Mouse (Mus musculus): Measurements from ENCODE around the gene Mctp2. TPM values are rescaled to one million over a fixed set of nuclear protein-coding genes. Genes with fewer than 3 reads are reported as not detected.

The Mctp2 gene
- polyA plus RNA-seq (2015; fragmentation: Nextera tagmentation; extraction: Ambion mirVana), result 0.63 and 0.76 TPM in 2 replicates

DNA sequence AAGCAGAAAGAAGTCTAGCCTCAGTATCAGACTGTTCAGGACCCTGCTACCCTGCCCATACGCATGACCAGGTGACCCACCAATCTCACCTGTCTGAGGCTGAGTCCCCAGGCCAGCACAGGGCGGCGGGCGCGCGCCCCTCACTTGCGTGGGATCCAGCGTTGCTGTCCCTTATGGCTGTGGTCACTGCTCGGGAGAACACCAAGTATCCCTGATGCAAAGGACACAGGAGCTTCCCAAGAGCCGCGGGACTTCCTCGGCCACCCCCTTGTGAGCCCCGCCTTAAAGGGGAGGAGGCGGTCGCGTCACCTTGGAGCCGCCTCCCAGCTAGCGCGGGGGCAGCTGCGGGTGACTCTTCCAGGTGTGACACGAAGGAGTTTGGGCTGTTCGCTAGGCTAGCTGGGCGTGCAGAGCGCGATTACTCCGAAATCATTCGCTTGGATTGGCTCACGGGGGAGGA, at the start of gene Mctp2:
Gene Mctp2 (minus strand): TSS at position 227 of the 460 bp plus-strand sequence.
- Histone ChIP-seq H3K27me3 (ENCODE audit: control insufficient read depth, insufficient read depth, low read length) (no peaks in the 10 kb centered on the region), H3K4me1 (ENCODE audit: control insufficient read depth, insufficient read depth, low read length) (peaks cover 2% of the 10 kb centered on the region; the same call in 1 of the 2 replicates), H3K4me2 (ENCODE audit: low read depth, low read length) (peak within 1 kb of the TSS; percentile 94), H3K36me3 (ENCODE audit: control insufficient read depth, insufficient read depth) (no peaks in the 10 kb centered on the region), H3K4me3 (ENCODE audit: low read length) (peak within 1 kb of the TSS; percentile 61), H3K9me3 (replicated peaks; ENCODE audit: control insufficient read depth, low read length) (no peaks in the 10 kb centered on the region), H3K27ac (ENCODE audit: low read length) (no peak within 1 kb of the TSS), H3K9ac (ENCODE audit: low read length) (peak within 1 kb of the TSS; percentile 69)
- peak; percentile 83 for ATAC-seq (replicated peaks; ENCODE audit: extremely low read depth, insufficient read depth, low FRiP score)
- WGBS, result 0% methylated on average over 28 of the region's 28 CpGs

DNA sequence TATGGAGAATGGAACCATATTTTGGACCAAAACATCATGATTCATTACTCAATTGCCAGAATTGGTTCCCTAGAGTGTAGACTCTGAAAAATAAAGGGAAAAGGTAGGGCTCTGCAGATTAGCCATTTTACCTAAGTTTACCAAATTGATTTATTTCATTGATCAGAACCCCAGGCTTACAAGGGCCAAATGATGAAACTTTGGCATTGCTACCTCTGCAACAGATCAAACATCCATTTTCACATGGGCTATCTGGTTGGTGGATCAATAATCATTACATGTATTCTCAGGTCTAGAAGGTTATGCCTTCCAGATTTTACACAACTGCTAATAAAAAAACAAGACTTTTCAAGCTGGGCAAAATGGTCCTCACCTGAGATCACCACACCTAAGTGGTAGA, 39.5 kb upstream of the Mctp2 start:
- H3K27ac ChIP-seq (ENCODE audit: low read length), result no peak overlapping the region
- no peaks in the 10 kb centered on the region for H3K27me3 ChIP-seq (ENCODE audit: control insufficient read depth, insufficient read depth, low read length)
- no peak for ATAC-seq (replicated peaks; ENCODE audit: extremely low read depth, insufficient read depth, low FRiP score)
- H3K9ac ChIP-seq (ENCODE audit: low read length), result no peak overlapping the region
- H3K4me1 ChIP-seq (ENCODE audit: control insufficient read depth, insufficient read depth, low read length), result no peaks in the 10 kb centered on the region
- no peak overlapping the region for H3K4me2 ChIP-seq (ENCODE audit: low read depth, low read length)
- H3K36me3 ChIP-seq (ENCODE audit: control insufficient read depth, insufficient read depth), result no peaks in the 10 kb centered on the region
- H3K4me3 ChIP-seq (ENCODE audit: low read length), result no peak overlapping the region
- H3K9me3 ChIP-seq (replicated peaks; ENCODE audit: control insufficient read depth, low read length), result no peaks in the 10 kb centered on the region

DNA sequence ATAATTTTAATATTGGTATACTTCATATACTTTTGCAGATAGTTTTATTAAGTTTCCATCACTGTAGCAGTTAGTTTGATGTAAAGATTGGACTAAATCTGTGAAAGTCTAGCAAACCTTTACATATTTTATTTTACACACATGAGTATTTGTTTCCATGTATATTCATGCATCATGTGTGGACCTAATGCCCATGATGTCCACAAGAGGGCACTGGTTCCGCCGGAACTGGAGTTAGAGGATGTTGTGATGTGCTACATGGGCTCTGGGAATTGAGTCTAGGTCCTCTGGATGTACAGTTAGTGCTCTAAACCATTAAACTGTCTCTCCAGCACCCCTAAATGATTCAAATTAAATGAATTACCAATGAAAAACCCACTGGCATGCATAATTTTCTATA, 37.3 kb upstream of the Mctp2 start:
- Histone ChIP-seq H3K36me3 (ENCODE audit: control insufficient read depth, insufficient read depth) (no peaks in the 10 kb centered on the region), H3K4me1 (ENCODE audit: control insufficient read depth, insufficient read depth, low read length) (no peaks in the 10 kb centered on the region), H3K27ac (ENCODE audit: low read length) (no peak overlapping the region), H3K4me3 (ENCODE audit: low read length) (no peak overlapping the region), H3K27me3 (ENCODE audit: control insufficient read depth, insufficient read depth, low read length) (no peaks in the 10 kb centered on the region), H3K4me2 (ENCODE audit: low read depth, low read length) (no peak overlapping the region), H3K9me3 (replicated peaks; ENCODE audit: control insufficient read depth, low read length) (no peaks in the 10 kb centered on the region), H3K9ac (ENCODE audit: low read length) (no peak overlapping the region)
- 65% methylated on average over 2 of the region's 2 CpGs for WGBS
- no peak for ATAC-seq (replicated peaks; ENCODE audit: extremely low read depth, insufficient read depth, low FRiP score)

DNA sequence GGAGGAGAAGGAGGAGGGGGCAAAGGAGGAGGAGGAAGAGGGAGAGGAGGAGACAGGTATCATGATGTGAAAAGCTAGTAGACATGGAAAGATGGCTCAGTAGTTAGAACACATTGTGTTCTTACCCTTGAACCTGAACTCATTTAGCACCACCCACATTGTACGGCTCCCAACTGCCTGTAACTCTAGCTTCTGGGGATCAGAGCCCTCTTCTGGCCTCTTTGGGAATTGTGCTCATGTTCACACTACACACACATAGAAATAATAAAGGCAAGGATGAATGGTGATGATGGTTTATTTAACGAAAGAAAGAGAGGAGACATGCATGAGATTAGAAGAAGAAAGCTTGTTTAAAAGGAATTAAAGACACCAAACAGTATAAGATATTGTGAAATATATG, 36.4 kb upstream of the Mctp2 start:
- H3K4me1 ChIP-seq (ENCODE audit: control insufficient read depth, insufficient read depth, low read length), result no peaks in the 10 kb centered on the region
- no peaks in the 10 kb centered on the region for H3K27me3 ChIP-seq (ENCODE audit: control insufficient read depth, insufficient read depth, low read length)
- WGBS, result 58% methylated on average over 2 of the region's 2 CpGs
- no peaks in the 10 kb centered on the region for H3K36me3 ChIP-seq (ENCODE audit: control insufficient read depth, insufficient read depth)
- H3K4me3 ChIP-seq (ENCODE audit: low read length), result no peak overlapping the region
- no peak overlapping the region for H3K27ac ChIP-seq (ENCODE audit: low read length)
- no peak for ATAC-seq (replicated peaks; ENCODE audit: extremely low read depth, insufficient read depth, low FRiP score)
- no peaks in the 10 kb centered on the region for H3K9me3 ChIP-seq (replicated peaks; ENCODE audit: control insufficient read depth, low read length)
- H3K4me2 ChIP-seq (ENCODE audit: low read depth, low read length), result no peak overlapping the region
- H3K9ac ChIP-seq (ENCODE audit: low read length), result no peak overlapping the region

DNA sequence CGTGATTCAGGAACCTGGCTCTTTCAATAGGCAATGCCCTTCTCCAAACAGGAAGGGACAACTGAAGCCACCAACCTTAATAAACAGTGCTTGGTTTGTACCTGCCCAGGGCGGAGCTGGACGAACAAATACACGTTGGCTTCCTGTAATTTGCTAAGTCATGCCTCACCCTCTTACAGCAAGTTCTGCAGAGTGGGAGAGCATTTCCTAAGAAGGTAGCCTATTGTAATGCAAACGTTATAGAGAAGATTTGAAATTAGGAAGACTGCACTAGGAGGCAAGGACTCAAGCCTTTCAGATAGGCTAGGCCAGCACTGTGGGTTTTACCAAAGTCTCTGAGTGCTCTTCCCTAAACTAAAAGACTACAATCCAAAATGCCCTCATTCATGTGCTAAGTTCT, 19.6 kb upstream of the Mctp2 start:
- ATAC-seq (replicated peaks; ENCODE audit: extremely low read depth, insufficient read depth, low FRiP score), result no peak
- Histone ChIP-seq H3K9me3 (replicated peaks; ENCODE audit: control insufficient read depth, low read length) (no peaks in the 10 kb centered on the region), H3K9ac (ENCODE audit: low read length) (no peak overlapping the region), H3K4me3 (ENCODE audit: low read length) (no peak overlapping the region), H3K36me3 (ENCODE audit: control insufficient read depth, insufficient read depth) (no peaks in the 10 kb centered on the region), H3K4me1 (ENCODE audit: control insufficient read depth, insufficient read depth, low read length) (no peaks in the 10 kb centered on the region), H3K4me2 (ENCODE audit: low read depth, low read length) (no peak overlapping the region), H3K27me3 (ENCODE audit: control insufficient read depth, insufficient read depth, low read length) (no peaks in the 10 kb centered on the region), H3K27ac (ENCODE audit: low read length) (no peak overlapping the region)
- 66% methylated on average over 5 of the region's 5 CpGs for WGBS

DNA sequence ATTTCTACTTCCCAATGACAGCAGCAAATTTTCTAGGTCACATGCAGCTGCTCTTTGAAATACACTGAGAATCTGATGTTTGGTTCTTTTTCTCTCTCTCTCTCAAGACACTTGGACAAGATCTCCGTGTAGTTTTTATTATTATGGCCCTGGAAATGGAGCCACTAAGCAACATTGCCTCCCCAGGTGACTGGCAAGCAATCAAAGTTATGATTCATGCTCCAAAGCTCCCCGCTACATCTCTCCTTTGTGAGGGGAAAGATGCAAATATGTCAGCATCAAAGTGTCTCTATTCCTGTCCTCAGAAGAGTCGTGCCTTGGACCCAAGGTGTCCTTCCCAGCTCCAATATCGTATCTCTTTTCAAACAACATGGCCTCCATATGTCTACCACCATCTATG, 14.5 kb upstream of the Mctp2 start:
- Histone ChIP-seq H3K9ac (ENCODE audit: low read length) (no peak overlapping the region), H3K36me3 (ENCODE audit: control insufficient read depth, insufficient read depth) (no peaks in the 10 kb centered on the region), H3K27ac (ENCODE audit: low read length) (no peak overlapping the region), H3K4me3 (ENCODE audit: low read length) (no peak overlapping the region), H3K9me3 (replicated peaks; ENCODE audit: control insufficient read depth, low read length) (no peaks in the 10 kb centered on the region), H3K4me2 (ENCODE audit: low read depth, low read length) (no peak overlapping the region), H3K27me3 (ENCODE audit: control insufficient read depth, insufficient read depth, low read length) (no peaks in the 10 kb centered on the region), H3K4me1 (ENCODE audit: control insufficient read depth, insufficient read depth, low read length) (no peaks in the 10 kb centered on the region)
- ATAC-seq (replicated peaks; ENCODE audit: extremely low read depth, insufficient read depth, low FRiP score), result no peak
- WGBS, result 72% methylated on average over 4 of the region's 4 CpGs

DNA sequence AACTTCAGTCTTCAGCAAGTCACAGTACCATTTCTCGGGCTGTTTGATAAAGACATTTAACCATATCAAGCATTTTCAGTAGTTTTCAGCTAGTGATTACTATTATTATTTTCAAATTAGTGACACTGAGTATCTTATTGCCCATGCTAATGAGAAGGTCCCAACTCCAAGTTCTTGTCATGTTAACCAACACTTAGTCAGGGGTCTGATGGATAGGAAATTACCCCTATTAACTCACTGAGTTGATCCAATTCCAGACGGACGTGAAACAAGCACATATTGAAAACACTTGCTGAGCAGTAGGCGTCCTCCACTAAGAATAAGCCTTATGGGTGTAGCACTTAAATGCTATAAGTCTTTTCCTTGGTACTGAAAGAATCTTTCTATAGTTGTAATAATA, 14.0 kb upstream of the Mctp2 start:
- WGBS, result 76% methylated on average over 4 of the region's 4 CpGs
- no peak overlapping the region for H3K27ac ChIP-seq (ENCODE audit: low read length)
- ATAC-seq (replicated peaks; ENCODE audit: extremely low read depth, insufficient read depth, low FRiP score), result no peak
- no peaks in the 10 kb centered on the region for H3K27me3 ChIP-seq (ENCODE audit: control insufficient read depth, insufficient read depth, low read length)
- H3K4me1 ChIP-seq (ENCODE audit: control insufficient read depth, insufficient read depth, low read length), result no peaks in the 10 kb centered on the region
- H3K9ac ChIP-seq (ENCODE audit: low read length), result no peak overlapping the region
- H3K4me3 ChIP-seq (ENCODE audit: low read length), result no peak overlapping the region
- no peaks in the 10 kb centered on the region for H3K9me3 ChIP-seq (replicated peaks; ENCODE audit: control insufficient read depth, low read length)
- no peaks in the 10 kb centered on the region for H3K36me3 ChIP-seq (ENCODE audit: control insufficient read depth, insufficient read depth)
- no peak overlapping the region for H3K4me2 ChIP-seq (ENCODE audit: low read depth, low read length)

DNA sequence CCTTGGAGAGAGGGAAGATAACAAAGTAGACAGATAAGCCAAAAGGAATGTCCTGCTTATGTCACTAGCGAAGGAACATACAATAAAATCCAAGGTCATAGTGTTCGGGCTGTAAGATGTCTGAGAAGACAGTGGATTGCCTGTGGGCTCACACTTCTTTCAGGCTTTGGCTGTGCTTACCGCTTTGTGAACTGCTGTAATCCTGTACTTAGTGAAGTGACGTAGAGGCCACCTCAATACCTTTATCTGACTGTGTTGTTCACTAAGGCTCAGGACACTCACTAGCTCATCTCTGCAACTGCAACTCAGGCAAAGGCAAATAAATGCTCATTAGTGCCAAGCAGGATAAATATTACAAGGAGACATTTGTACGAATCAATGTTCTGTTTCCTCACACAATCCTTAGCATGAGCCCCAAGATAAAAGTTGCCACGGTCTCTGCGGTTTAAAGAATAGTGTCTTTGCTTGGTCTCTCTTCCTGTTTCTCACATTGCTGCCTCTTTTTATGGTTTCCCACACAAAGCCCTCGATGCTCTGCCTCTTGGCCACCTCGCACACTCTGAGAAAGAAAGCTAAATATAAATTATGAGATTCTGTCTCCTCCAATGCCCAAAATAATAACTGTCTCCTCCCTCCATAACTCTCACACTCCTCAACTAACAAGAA, 8.1 kb upstream of the Mctp2 start:
- WGBS, result 61% methylated on average over 9 of the region's 9 CpGs
- H3K27me3 ChIP-seq (ENCODE audit: control insufficient read depth, insufficient read depth, low read length), result no peaks in the 10 kb centered on the region
- H3K4me3 ChIP-seq (ENCODE audit: low read length), result no peak overlapping the region
- no peaks in the 10 kb centered on the region for H3K36me3 ChIP-seq (ENCODE audit: control insufficient read depth, insufficient read depth)
- H3K9me3 ChIP-seq (replicated peaks; ENCODE audit: control insufficient read depth, low read length), result no peaks in the 10 kb centered on the region
- H3K4me1 ChIP-seq (ENCODE audit: control insufficient read depth, insufficient read depth, low read length), result 0 out of 2 replicates have a peak, but pooled peaks cover 2% of the 10 kb centered on the region
- H3K9ac ChIP-seq (ENCODE audit: low read length), result no peak overlapping the region
- no peak overlapping the region for H3K27ac ChIP-seq (ENCODE audit: low read length)
- ATAC-seq (replicated peaks; ENCODE audit: extremely low read depth, insufficient read depth, low FRiP score), result no peak
- H3K4me2 ChIP-seq (ENCODE audit: low read depth, low read length), result no peak overlapping the region

DNA sequence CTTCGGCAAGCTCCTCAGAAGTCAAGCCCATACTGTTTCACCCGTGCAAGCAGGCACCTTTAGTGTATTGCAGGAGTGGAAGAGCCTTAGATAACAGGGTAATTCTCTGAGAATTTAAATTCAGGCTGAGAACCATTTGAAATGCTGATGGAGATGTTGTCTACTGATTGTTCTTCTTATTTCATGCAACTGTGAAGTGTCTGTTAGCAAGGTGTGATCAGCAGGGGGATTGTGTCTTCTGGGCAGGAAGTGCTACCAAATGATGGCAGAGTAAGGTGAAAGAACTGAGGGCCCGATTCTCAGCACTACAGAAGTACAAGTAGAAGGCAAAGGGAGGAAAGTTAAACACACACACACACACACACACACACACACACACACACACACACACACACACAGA, 7.5 kb upstream of the Mctp2 start:
- H3K4me3 ChIP-seq (ENCODE audit: low read length), result no peak overlapping the region
- H3K27ac ChIP-seq (ENCODE audit: low read length), result no peak overlapping the region
- no peaks in the 10 kb centered on the region for H3K9me3 ChIP-seq (replicated peaks; ENCODE audit: control insufficient read depth, low read length)
- WGBS, result 57% methylated on average over 3 of the region's 3 CpGs
- no peaks in the 10 kb centered on the region for H3K36me3 ChIP-seq (ENCODE audit: control insufficient read depth, insufficient read depth)
- 0 out of 2 replicates have a peak, but pooled peaks cover 2% of the 10 kb centered on the region for H3K4me1 ChIP-seq (ENCODE audit: control insufficient read depth, insufficient read depth, low read length)
- H3K4me2 ChIP-seq (ENCODE audit: low read depth, low read length), result no peak overlapping the region
- no peak overlapping the region for H3K9ac ChIP-seq (ENCODE audit: low read length)
- no peak for ATAC-seq (replicated peaks; ENCODE audit: extremely low read depth, insufficient read depth, low FRiP score)
- H3K27me3 ChIP-seq (ENCODE audit: control insufficient read depth, insufficient read depth, low read length), result no peaks in the 10 kb centered on the region

Measured in heart, embryonic 16.5 days (tissue).